18 mouse cellular contexts compared by ENCODE assay signal in the genomic region with DNA sequence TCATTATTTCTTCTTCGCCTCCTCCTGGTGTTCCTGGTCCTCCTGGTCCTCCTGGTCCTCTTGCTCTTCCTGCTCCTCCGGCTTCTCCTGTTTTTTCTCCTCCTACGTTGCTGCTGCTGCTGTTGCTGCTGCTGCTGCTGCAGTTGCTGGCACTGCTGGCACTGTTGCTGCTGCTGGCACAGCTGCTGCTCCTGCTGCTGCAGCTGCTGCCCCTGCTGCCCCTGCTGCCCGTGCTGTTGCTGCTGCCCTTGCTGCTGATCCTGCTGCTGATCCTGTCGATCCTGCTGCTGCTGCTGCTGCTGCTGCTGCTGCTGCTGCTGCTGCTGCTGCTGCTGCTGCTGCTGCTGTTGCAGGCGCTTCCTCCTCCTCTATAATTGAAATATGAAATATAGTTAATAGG.
"Had no signal": no experiment of that assay in that cellular context is flagged by ENCODE, and none has a peak within 500 bp of the region (broad histone marks: within the 10 kb centered on the region; RNA-seq: fewer than 3 reads in every experiment).

No protein-coding gene starts in this region.

- H3K9ac ChIP-seq: liver, postnatal 0 days; lung, embryonic 15.5 days; neural tube, embryonic 12.5 days; stomach, embryonic 15.5 days had no signal

- H3K4me3 ChIP-seq: lung, embryonic 15.5 days; megakaryocyte, embryonic 14.5 days; neural tube, embryonic 12.5 days; stomach, embryonic 15.5 days had no signal

- H3K9me3 ChIP-seq: lung, embryonic 15.5 days; megakaryocyte, embryonic 14.5 days; neural tube, embryonic 12.5 days; stomach, embryonic 15.5 days had no signal

- ATAC-seq: liver, postnatal 0 days; lung, postnatal 0 days; midbrain, embryonic 16.5 days had no signal

- H3K27me3 ChIP-seq: lung, embryonic 15.5 days; megakaryocyte, embryonic 14.5 days; neural tube, embryonic 12.5 days; stomach, embryonic 15.5 days had no signal

- H3K27ac ChIP-seq: lung, embryonic 15.5 days; macrophage; neural tube, embryonic 12.5 days; stomach, embryonic 15.5 days; stomach, postnatal 0 days had no signal

- DNase-seq: liver, postnatal 0 days; lung, adult 2 months; lung, postnatal 14 days; lung, postnatal 36 days; midbrain, embryonic 14.5 days; right cerebral cortex, postnatal 14 days; thymus, adult 2 months; thymus, postnatal 25 days; thymus, postnatal 4 days had no signal

- H3K36me3 ChIP-seq: lung, embryonic 15.5 days; neural tube, embryonic 12.5 days; stomach, embryonic 15.5 days had no signal

- H3K4me2 ChIP-seq: lung, embryonic 15.5 days; midbrain, embryonic 11.5 days; neural tube, embryonic 12.5 days; stomach, embryonic 15.5 days had no signal

- H3K4me1 ChIP-seq: lung, embryonic 15.5 days; megakaryocyte, embryonic 14.5 days; neural tube, embryonic 12.5 days; stomach, embryonic 15.5 days had no signal
